Mouse (Mus musculus): Measurements from ENCODE around the gene Krtap17-1. TPM values are rescaled to one million over a fixed set of nuclear protein-coding genes. Genes with fewer than 3 reads are reported as not detected.

Gene Krtap17-1
- polyA plus RNA-seq, 1 experiment from 2014 or later = 0.69 TPM

DNA sequence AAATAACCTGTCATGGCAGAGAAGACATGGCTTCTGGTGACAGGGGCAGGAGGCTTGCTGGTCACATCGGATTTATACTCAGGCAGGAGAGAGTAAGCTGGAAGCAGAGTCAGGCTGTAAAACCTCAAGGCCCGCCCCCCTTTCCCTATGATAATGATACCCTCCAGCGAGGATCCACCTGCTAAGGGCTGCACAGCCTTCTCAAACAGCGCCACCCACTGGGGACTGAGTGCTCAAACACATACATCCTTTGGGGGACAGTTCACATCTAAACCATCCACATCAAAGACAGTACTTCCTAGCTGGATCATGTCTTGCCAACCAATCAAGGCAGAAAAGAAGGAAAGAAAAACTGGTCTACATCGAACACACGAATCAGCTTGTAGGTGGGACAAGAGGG is 29.6 kb downstream of the Krtap17-1 start:
- H3K9me3 ChIP-seq (replicated peaks) = no peaks in the 10 kb centered on the region
- WGBS = 47% methylated on average over 6 of the region's 6 CpGs
- H3K27ac ChIP-seq (replicated peaks) = no peak overlapping the region
- H3K4me3 ChIP-seq (replicated peaks) = no peak overlapping the region
- no peaks in the 10 kb centered on the region for H3K27me3 ChIP-seq (replicated peaks)
- no peak for ATAC-seq (ENCODE audit: low FRiP score)
- H3K36me3 ChIP-seq = no peaks in the 10 kb centered on the region
- no peak overlapping the region for H3K4me2 ChIP-seq
- no peaks in the 10 kb centered on the region for H3K4me1 ChIP-seq
- no peak overlapping the region for H3K9ac ChIP-seq (replicated peaks)

DNA sequence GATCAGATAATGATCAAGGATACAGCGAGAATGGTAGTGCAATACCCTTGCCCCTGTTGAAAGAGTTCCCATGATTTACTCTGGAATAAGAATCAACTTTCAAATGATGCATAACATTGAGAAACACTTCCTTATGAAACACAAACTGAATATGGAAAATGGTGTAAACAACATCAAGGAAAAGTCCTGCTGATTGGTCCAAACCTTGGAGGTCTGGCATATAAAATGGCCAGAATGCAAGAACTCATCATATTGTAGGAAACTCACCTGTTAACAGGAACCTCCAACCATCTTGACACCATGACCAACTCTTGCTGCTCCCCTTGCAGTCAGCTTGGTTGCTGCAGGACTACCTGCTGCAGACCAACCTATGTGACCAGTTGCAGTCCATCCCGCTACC is 45.6 kb downstream of the Krtap17-1 start, which contains the start of gene Krtap9-5:
Gene Krtap9-5, plus strand, starts transcription at position 301 of the 400 bp plus-strand sequence.
- H3K27ac ChIP-seq (replicated peaks) = no peak within 1 kb of the TSS
- no peak for ATAC-seq (ENCODE audit: low FRiP score)
- H3K4me2 ChIP-seq = no peak within 1 kb of the TSS
- H3K9me3 ChIP-seq (replicated peaks) = no peaks in the 10 kb centered on the region
- H3K36me3 ChIP-seq = no peaks in the 10 kb centered on the region
- H3K4me1 ChIP-seq = no peaks in the 10 kb centered on the region
- WGBS = 92% methylated on average over 2 of the region's 2 CpGs
- H3K9ac ChIP-seq (replicated peaks) = no peak within 1 kb of the TSS
- no peaks in the 10 kb centered on the region for H3K27me3 ChIP-seq (replicated peaks)
- H3K4me3 ChIP-seq (replicated peaks) = no peak within 1 kb of the TSS

Other genes starting within 250 kb of the Krtap17-1 start
- not detected in 2 replicates for gene Gm11595, start 221.1 kb downstream of the Krtap17-1 start, polyA plus RNA-seq (2015; fragmentation: Nextera tagmentation; extraction: Ambion mirVana)
- gene Krtap4-8, start 213.3 kb downstream of the Krtap17-1 start, polyA plus RNA-seq (2015; fragmentation: Nextera tagmentation; extraction: Ambion mirVana) = not detected in 2 replicates
- gene Krtap4-9, start 208.8 kb downstream of the Krtap17-1 start, polyA plus RNA-seq (2015; fragmentation: Nextera tagmentation; extraction: Ambion mirVana) = not detected in 2 replicates
- gene Gm11596, start 200.5 kb downstream of the Krtap17-1 start, polyA plus RNA-seq (2015; fragmentation: Nextera tagmentation; extraction: Ambion mirVana) = not detected in 2 replicates
- not detected in 2 replicates for gene Gm11569, start 195.1 kb downstream of the Krtap17-1 start, polyA plus RNA-seq (2015; fragmentation: Nextera tagmentation; extraction: Ambion mirVana)
- not detected in 2 replicates for gene Gm11554, start 189.5 kb downstream of the Krtap17-1 start, polyA plus RNA-seq (2015; fragmentation: Nextera tagmentation; extraction: Ambion mirVana)
- not detected in 2 replicates for gene Krtap4-13, start 184.1 kb downstream of the Krtap17-1 start, polyA plus RNA-seq (2015; fragmentation: Nextera tagmentation; extraction: Ambion mirVana)
- gene Gm11564, start 178.3 kb downstream of the Krtap17-1 start, polyA plus RNA-seq (2015; fragmentation: Nextera tagmentation; extraction: Ambion mirVana) = not detected in 2 replicates
- gene 2300003K06Rik, start 155.9 kb downstream of the Krtap17-1 start, polyA plus RNA-seq (2015; fragmentation: Nextera tagmentation; extraction: Ambion mirVana) = not detected in 2 replicates
- not detected in 2 replicates for gene Krtap4-16, start 142.4 kb downstream of the Krtap17-1 start, polyA plus RNA-seq (2015; fragmentation: Nextera tagmentation; extraction: Ambion mirVana)
- not detected in 2 replicates for gene Gm11568, start 136.1 kb downstream of the Krtap17-1 start, polyA plus RNA-seq (2015; fragmentation: Nextera tagmentation; extraction: Ambion mirVana)
- gene Gm11559, start 129.5 kb downstream of the Krtap17-1 start, polyA plus RNA-seq (2015; fragmentation: Nextera tagmentation; extraction: Ambion mirVana) = not detected in 2 replicates
- gene Krtap9-1, start 120.6 kb downstream of the Krtap17-1 start, polyA plus RNA-seq (2015; fragmentation: Nextera tagmentation; extraction: Ambion mirVana) = not detected in 2 replicates
- not detected in 2 replicates for gene Gm11567, start 114.8 kb downstream of the Krtap17-1 start, polyA plus RNA-seq (2015; fragmentation: Nextera tagmentation; extraction: Ambion mirVana)
- not detected in 2 replicates for gene Krtap31-1, start 86.1 kb downstream of the Krtap17-1 start, polyA plus RNA-seq (2015; fragmentation: Nextera tagmentation; extraction: Ambion mirVana)
- gene Gm11565, start 79.2 kb downstream of the Krtap17-1 start, polyA plus RNA-seq (2015; fragmentation: Nextera tagmentation; extraction: Ambion mirVana) = not detected in 2 replicates
- not detected in 2 replicates for gene Krtap31-2, start 57.7 kb downstream of the Krtap17-1 start, polyA plus RNA-seq (2015; fragmentation: Nextera tagmentation; extraction: Ambion mirVana)
- not detected in 2 replicates for gene Krtap9-5, start 45.5 kb downstream of the Krtap17-1 start, polyA plus RNA-seq (2015; fragmentation: Nextera tagmentation; extraction: Ambion mirVana)
- gene Krtap29-1, start 14.9 kb downstream of the Krtap17-1 start, polyA plus RNA-seq (2015; fragmentation: Nextera tagmentation; extraction: Ambion mirVana) = not detected in 2 replicates
- 0.13 and 0.23 TPM in 2 replicates for gene Krtap16-1, start 7.4 kb downstream of the Krtap17-1 start, polyA plus RNA-seq (2015; fragmentation: Nextera tagmentation; extraction: Ambion mirVana)
- gene Krt33a, start 22.2 kb upstream of the Krtap17-1 start, polyA plus RNA-seq (2015; fragmentation: Nextera tagmentation; extraction: Ambion mirVana) = not detected in 2 replicates
- 0.11 TPM in 1 of 2 replicates, not detected in the other for gene Krt33b, start 35.9 kb upstream of the Krtap17-1 start, polyA plus RNA-seq (2015; fragmentation: Nextera tagmentation; extraction: Ambion mirVana)
- not detected in 2 replicates for gene Krt34, start 47.6 kb upstream of the Krtap17-1 start, polyA plus RNA-seq (2015; fragmentation: Nextera tagmentation; extraction: Ambion mirVana)
- gene Krt31, start 56.6 kb upstream of the Krtap17-1 start, polyA plus RNA-seq (2015; fragmentation: Nextera tagmentation; extraction: Ambion mirVana) = not detected in 2 replicates
- not detected in 2 replicates for gene Krt32, start 94.2 kb upstream of the Krtap17-1 start, polyA plus RNA-seq (2015; fragmentation: Nextera tagmentation; extraction: Ambion mirVana)
- 0.09 TPM in 1 of 2 replicates, not detected in the other for gene Krt35, start 102.2 kb upstream of the Krtap17-1 start, polyA plus RNA-seq (2015; fragmentation: Nextera tagmentation; extraction: Ambion mirVana)
- 0.14 TPM in 1 of 2 replicates, not detected in the other for gene Krt36, start 111.6 kb upstream of the Krtap17-1 start, polyA plus RNA-seq (2015; fragmentation: Nextera tagmentation; extraction: Ambion mirVana)
- 0.24 and 0.37 TPM in 2 replicates for gene Krt13, start 127.6 kb upstream of the Krtap17-1 start, polyA plus RNA-seq (2015; fragmentation: Nextera tagmentation; extraction: Ambion mirVana)
- gene Krt15, start 141.9 kb upstream of the Krtap17-1 start, polyA plus RNA-seq (2015; fragmentation: Nextera tagmentation; extraction: Ambion mirVana) = 3.9 and 4.1 TPM in 2 replicates
- 4.5 and 57.6 TPM in 2 replicates for gene Krt19, start 154.7 kb upstream of the Krtap17-1 start, polyA plus RNA-seq (2015; fragmentation: Nextera tagmentation; extraction: Ambion mirVana)
- gene Krt9, start 199.3 kb upstream of the Krtap17-1 start, polyA plus RNA-seq (2015; fragmentation: Nextera tagmentation; extraction: Ambion mirVana) = 0.06 and 0.08 TPM in 2 replicates
- 1.7 and 6.3 TPM in 2 replicates for gene Krt14, start 213.6 kb upstream of the Krtap17-1 start, polyA plus RNA-seq (2015; fragmentation: Nextera tagmentation; extraction: Ambion mirVana)

Data from neural tube, embryonic 15.5 days (tissue).